Mouse (Mus musculus): ENCODE measurements at regions not wholly inside any gene's neighbourhood (a gene's known extent, or its start where the extent isn't known, plus 50 kb on each side); places are given as distances from the start of the nearest gene placed in this dataset.

- TF ChIP-seq CTCF (conservative IDR thresholded peaks at IDR 0.05; ENCODE audit: insufficient read depth, insufficient read length, low read depth, low read length) (no peak), POLR2A (IDR thresholded peaks at IDR 0.05; ENCODE audit: low read depth, low read length) (no peak)
Measured at GRCm38 (mm10) chr2:30702711-30703110, 100.8 kb downstream of the 1700001O22Rik start.

Measured in kidney, adult 2 months (tissue).